Comparison of ENCODE assay signal across 18 mouse cellular contexts in the genomic region with DNA sequence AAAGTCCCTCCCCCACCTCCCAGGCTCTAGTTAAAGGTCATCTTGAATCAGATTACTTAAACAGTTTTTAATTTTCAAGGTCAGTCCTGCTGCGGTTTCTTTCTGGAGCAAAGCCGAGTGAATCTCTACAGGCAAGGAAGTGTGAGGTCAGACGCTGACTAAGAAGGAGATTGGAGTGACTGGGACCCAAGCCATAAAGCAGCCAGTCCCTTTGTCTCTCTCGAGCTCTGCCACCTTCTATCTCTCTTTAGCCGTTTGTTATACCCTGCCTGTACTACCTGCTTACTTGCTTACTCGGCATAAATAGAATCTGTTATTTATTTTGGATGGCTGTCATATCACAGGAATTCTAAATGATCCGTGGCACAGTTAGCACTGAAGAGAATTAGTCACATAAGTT.
DNase-seq lines count a peak whose midpoint lies in the region; ATAC-seq lines count a peak whose summit lies in the region.
"Had no signal": no experiment of that assay in that cellular context is flagged by ENCODE, and none has a peak within 500 bp of the region (broad histone marks: within the 10 kb centered on the region; RNA-seq: fewer than 3 reads in every experiment).

No protein-coding gene starts in this region.

- H3K4me3 ChIP-seq in heart, embryonic 12.5 days: no peak overlapping the region
- no peak overlapping the region for H3K4me3 ChIP-seq in heart, embryonic 10.5 days
- H3K4me3 ChIP-seq in forebrain, embryonic 15.5 days: no peak overlapping the region
- H3K4me3 ChIP-seq: forebrain, embryonic 10.5 days; kidney, embryonic 15.5 days; liver, embryonic 12.5 days; midbrain, embryonic 12.5 days had no signal

- H3K9ac ChIP-seq in heart, embryonic 12.5 days: no peak overlapping the region
- H3K9ac ChIP-seq in forebrain, embryonic 15.5 days (replicated peaks): no peak overlapping the region
- H3K9ac ChIP-seq: kidney, embryonic 15.5 days; liver, embryonic 12.5 days; midbrain, embryonic 12.5 days had no signal

- H3K4me2 ChIP-seq in heart, embryonic 12.5 days: no peak overlapping the region
- H3K4me2 ChIP-seq in forebrain, embryonic 15.5 days (replicated peaks): no peak overlapping the region
- H3K4me2 ChIP-seq: kidney, embryonic 15.5 days; liver, embryonic 12.5 days; midbrain, embryonic 12.5 days had no signal

- no peaks in the 10 kb centered on the region for H3K4me1 ChIP-seq in heart, embryonic 12.5 days (replicated peaks)
- H3K4me1 ChIP-seq in heart, embryonic 10.5 days: no peaks in the 10 kb centered on the region
- no peaks in the 10 kb centered on the region for H3K4me1 ChIP-seq in forebrain, embryonic 15.5 days
- H3K4me1 ChIP-seq: forebrain, embryonic 10.5 days; kidney, embryonic 15.5 days; liver, embryonic 12.5 days; midbrain, embryonic 12.5 days had no signal

- H3K27me3 ChIP-seq in heart, embryonic 12.5 days (replicated peaks): no peaks in the 10 kb centered on the region
- no peaks in the 10 kb centered on the region for H3K27me3 ChIP-seq in heart, embryonic 10.5 days (ENCODE audit: insufficient read depth, poor library complexity, severe bottlenecking)
- H3K27me3 ChIP-seq in forebrain, embryonic 15.5 days: no peaks in the 10 kb centered on the region
- H3K27me3 ChIP-seq: kidney, embryonic 15.5 days; liver, embryonic 12.5 days; midbrain, embryonic 12.5 days had no signal

- peak; percentile 59; the same call in 1 of the 2 replicates for ATAC-seq in heart, embryonic 12.5 days (ENCODE audit: insufficient number of reproducible peaks, low FRiP score)
- ATAC-seq in forebrain, embryonic 15.5 days (replicated peaks): no peak
- ATAC-seq: liver, embryonic 12.5 days had no signal

- no peaks in the 10 kb centered on the region for H3K36me3 ChIP-seq in heart, embryonic 12.5 days
- H3K36me3 ChIP-seq in heart, embryonic 10.5 days: no peaks in the 10 kb centered on the region
- no peaks in the 10 kb centered on the region for H3K36me3 ChIP-seq in forebrain, embryonic 15.5 days
- H3K36me3 ChIP-seq: forebrain, embryonic 10.5 days; kidney, embryonic 15.5 days; liver, embryonic 12.5 days; midbrain, embryonic 12.5 days had no signal

- H3K9me3 ChIP-seq in heart, embryonic 12.5 days (replicated peaks): 0 out of 2 replicates have a peak, but pooled peaks cover 3% of the 10 kb centered on the region
- H3K9me3 ChIP-seq in heart, embryonic 10.5 days: no peaks in the 10 kb centered on the region
- no peaks in the 10 kb centered on the region for H3K9me3 ChIP-seq in forebrain, embryonic 15.5 days
- H3K9me3 ChIP-seq: forebrain, embryonic 10.5 days; kidney, embryonic 15.5 days; liver, embryonic 12.5 days had no signal

- DNase-seq in adrenal gland, postnatal 10 days: peak; percentile 18
- no peak for DNase-seq in adrenal gland, adult 8-10 months
- no peak for DNase-seq in heart, embryonic 10.5 days (ENCODE audit: low spot score)
- DNase-seq in ovary, adult 18-20 months (ENCODE audit: low spot score): peak; percentile 32
- no peak for DNase-seq in ovary, postnatal 10 days (ENCODE audit: low spot score)
- DNase-seq: cerebellum, adult 11 months; gastrocnemius, postnatal 36 days; kidney, adult 11 months; layer of hippocampus, postnatal 36 days; lung, adult 18-20 months; lung, postnatal 14 days; right cerebral cortex, postnatal 14 days had no signal

- WGBS in heart, embryonic 12.5 days: 45% methylated on average over 7 of the region's 7 CpGs
- WGBS in heart, embryonic 10.5 days: 57% methylated on average over 7 of the region's 7 CpGs
- WGBS in forebrain, embryonic 15.5 days: 80% methylated on average over 7 of the region's 7 CpGs

- H3K27ac ChIP-seq in heart, embryonic 12.5 days (ENCODE audit: poor library complexity, severe bottlenecking): no peak overlapping the region
- no peak overlapping the region for H3K27ac ChIP-seq in heart, embryonic 10.5 days
- H3K27ac ChIP-seq in forebrain, embryonic 15.5 days (replicated peaks): no peak overlapping the region
- H3K27ac ChIP-seq: forebrain, embryonic 10.5 days; kidney, embryonic 15.5 days; liver, embryonic 12.5 days; midbrain, embryonic 12.5 days had no signal

Comparison
In these comparisons a context has a peak if more than half of its experiments do, and no peak if none do; other contexts are left out.
1. DNase-seq: peak in adrenal gland, postnatal 10 days (single experiment) and ovary, adult 18-20 months (single experiment); none in adrenal gland, adult 8-10 months (single experiment), heart, embryonic 10.5 days (single experiment) and ovary, postnatal 10 days (single experiment).